Mouse (Mus musculus): ENCODE measurements around the gene Elf5. TPM values are rescaled to one million over a fixed set of nuclear protein-coding genes. Genes with fewer than 3 reads are reported as not detected.
A peak's percentile ranks its signal among the peaks of the same experiment; 100 is the strongest.

Elf5 gene
- polyA plus RNA-seq, 1 experiment from 2014 or later = 0.11 TPM

DNA sequence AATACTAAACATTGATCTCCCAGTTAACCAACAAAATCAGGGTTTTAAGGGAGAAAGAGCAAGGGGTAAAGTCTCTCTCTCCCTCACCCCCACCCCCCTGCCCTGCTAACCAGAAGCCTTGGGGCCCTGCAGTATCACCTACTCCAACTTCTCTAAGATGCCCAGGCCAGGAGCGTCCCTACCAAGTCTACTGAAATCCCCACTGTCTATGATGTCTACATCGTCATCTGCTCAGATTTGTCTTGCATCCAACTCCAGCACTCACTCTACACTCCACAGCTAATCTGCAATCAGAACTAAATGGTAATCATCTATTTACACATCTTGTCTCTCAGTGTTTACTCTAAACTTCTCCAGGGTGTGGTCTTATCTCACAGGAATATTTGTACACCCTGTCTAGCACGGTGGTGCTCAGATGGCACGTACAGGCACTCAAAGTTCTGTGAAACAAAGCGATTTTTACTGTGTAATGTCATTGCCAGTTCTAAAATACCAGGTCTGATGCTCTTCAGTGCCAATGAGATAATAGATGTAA lies 72.6 kb downstream of the Elf5 start:
- no peaks in the 10 kb centered on the region for H3K36me3 ChIP-seq (ENCODE audit: control insufficient read depth, insufficient read depth, low read length)
- H3K9me3 ChIP-seq (ENCODE audit: control insufficient read depth, low read length) = no peaks in the 10 kb centered on the region
- peak overlapping the region; percentile 90 for H3K4me2 ChIP-seq (ENCODE audit: low read length)
- H3K27ac ChIP-seq (replicated peaks in 1 of 2; ENCODE audit: control insufficient read depth in 1 of 2, insufficient read depth in 1 of 2, low read depth in 2 of 2, low read length in 2 of 2) = peak overlapping the region; percentile 94 to 95; a peak in 2 of 4 replicates
- H3K4me3 ChIP-seq (ENCODE audit: control insufficient read depth in 1 of 2, insufficient read depth in 1 of 2, low read depth in 1 of 2, low read length in 2 of 2) = peak overlapping the region; percentile 75 to 81
- H3K9ac ChIP-seq (ENCODE audit: low read length) = peak overlapping the region; percentile 89
- no peaks in the 10 kb centered on the region for H3K27me3 ChIP-seq (ENCODE audit: control insufficient read depth, insufficient read depth, low read length)
- WGBS = 15% methylated on average over 5 of the region's 5 CpGs
- ATAC-seq (ENCODE audit: insufficient number of reproducible peaks, insufficient read depth, low FRiP score, low read depth) = no peak
- peaks cover 2 to 14% of the 10 kb centered on the region in 2 experiments; a peak in 3 of 4 replicates for H3K4me1 ChIP-seq (ENCODE audit: control insufficient read depth in 2 of 2, insufficient read depth in 2 of 2, low read length in 2 of 2)

DNA sequence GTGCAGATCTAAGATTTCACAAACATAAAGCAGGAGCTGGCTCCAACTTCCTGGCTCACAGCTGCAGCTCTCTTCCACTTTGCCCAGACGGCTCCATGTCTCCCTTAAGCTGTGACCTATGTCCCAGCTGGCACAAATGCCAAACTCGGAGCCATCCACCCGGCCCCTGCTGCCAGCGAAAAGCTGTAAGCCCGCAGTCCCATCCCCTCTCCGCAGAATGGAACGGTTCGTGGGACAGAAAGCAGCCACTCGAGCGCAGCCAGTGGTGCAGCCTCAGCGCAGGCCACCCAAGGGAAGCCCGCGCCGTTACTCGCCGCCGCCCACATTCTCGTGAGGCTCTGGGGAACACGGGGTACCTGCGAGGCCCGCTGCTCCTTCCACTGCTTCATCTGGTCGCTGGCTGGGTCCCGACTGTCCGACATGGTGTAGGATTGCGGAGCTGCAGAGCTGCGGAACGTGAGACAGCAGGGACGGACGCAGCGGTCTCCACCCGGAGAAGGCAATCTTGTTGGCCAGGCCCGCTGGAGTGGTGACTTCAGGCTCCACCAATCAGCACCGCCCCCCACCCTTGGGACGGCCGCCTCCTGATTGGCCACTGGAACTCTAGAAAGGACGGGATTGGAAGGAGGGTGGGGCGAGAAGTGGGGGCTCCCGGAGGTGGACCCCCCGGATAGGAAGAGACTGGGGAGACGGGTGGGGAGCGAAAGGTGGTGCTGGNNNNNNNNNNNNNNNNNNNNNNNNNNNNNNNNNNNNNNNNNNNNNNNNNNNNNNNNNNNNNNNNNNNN lies 73.3 kb downstream of the Elf5 start, which contains the start of gene Cat:
Gene Cat, minus strand, starts transcription at position 544 of the 785 bp plus-strand sequence.
- peak within 1 kb of the TSS; percentile 94 to 95 for H3K27ac ChIP-seq (replicated peaks in 1 of 2; ENCODE audit: control insufficient read depth in 1 of 2, insufficient read depth in 1 of 2, low read depth in 2 of 2, low read length in 2 of 2)
- peak within 1 kb of the TSS; percentile 90 for H3K4me2 ChIP-seq (ENCODE audit: low read length)
- H3K36me3 ChIP-seq (ENCODE audit: control insufficient read depth, insufficient read depth, low read length) = no peaks in the 10 kb centered on the region
- H3K4me1 ChIP-seq (ENCODE audit: control insufficient read depth in 2 of 2, insufficient read depth in 2 of 2, low read length in 2 of 2) = peaks cover 2 to 14% of the 10 kb centered on the region in 2 experiments; a peak in 3 of 4 replicates
- ATAC-seq (ENCODE audit: insufficient number of reproducible peaks, insufficient read depth, low FRiP score, low read depth) = peak; percentile 98
- under 1% methylated on average over 41 of the region's 41 CpGs for WGBS
- H3K4me3 ChIP-seq (ENCODE audit: control insufficient read depth in 1 of 2, insufficient read depth in 1 of 2, low read depth in 1 of 2, low read length in 2 of 2) = peak within 1 kb of the TSS; percentile 75 to 81
- no peaks in the 10 kb centered on the region for H3K9me3 ChIP-seq (ENCODE audit: control insufficient read depth, low read length)
- peak within 1 kb of the TSS; percentile 89 for H3K9ac ChIP-seq (ENCODE audit: low read length)
- no peaks in the 10 kb centered on the region for H3K27me3 ChIP-seq (ENCODE audit: control insufficient read depth, insufficient read depth, low read length)

DNA sequence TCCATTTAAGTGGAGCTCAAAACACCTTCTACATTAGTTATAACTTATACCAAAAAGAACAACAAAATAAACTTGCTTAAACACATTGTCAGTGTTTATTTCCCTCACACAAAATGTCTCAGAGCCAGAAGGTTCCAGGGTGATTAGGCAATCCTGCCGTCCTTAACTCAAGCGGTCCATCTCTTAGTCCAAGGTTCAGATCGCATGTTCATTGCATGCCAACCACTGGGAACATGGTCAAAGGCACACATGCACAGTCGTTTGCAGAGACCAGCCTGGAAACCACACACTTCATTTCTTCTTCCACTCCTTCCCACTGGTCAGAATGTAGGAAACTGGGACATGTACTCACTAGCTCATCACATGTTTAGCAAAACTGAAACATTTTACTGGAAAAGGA lies 81.0 kb downstream of the Elf5 start:
- Histone ChIP-seq H3K27ac (replicated peaks in 1 of 2; ENCODE audit: control insufficient read depth in 1 of 2, insufficient read depth in 1 of 2, low read depth in 2 of 2, low read length in 2 of 2) (no peak overlapping the region), H3K4me2 (ENCODE audit: low read length) (no peak overlapping the region), H3K4me1 (ENCODE audit: control insufficient read depth in 2 of 2, insufficient read depth in 2 of 2, low read length in 2 of 2) (no peaks in the 10 kb centered on the region), H3K4me3 (ENCODE audit: control insufficient read depth in 1 of 2, insufficient read depth in 1 of 2, low read depth in 1 of 2, low read length in 2 of 2) (no peak overlapping the region), H3K9ac (ENCODE audit: low read length) (no peak overlapping the region), H3K36me3 (ENCODE audit: control insufficient read depth, insufficient read depth, low read length) (no peaks in the 10 kb centered on the region), H3K27me3 (ENCODE audit: control insufficient read depth, insufficient read depth, low read length) (no peaks in the 10 kb centered on the region), H3K9me3 (ENCODE audit: control insufficient read depth, low read length) (no peaks in the 10 kb centered on the region)
- WGBS = 86% methylated on average over 4 of the region's 4 CpGs
- ATAC-seq (ENCODE audit: insufficient number of reproducible peaks, insufficient read depth, low FRiP score, low read depth) = no peak

DNA sequence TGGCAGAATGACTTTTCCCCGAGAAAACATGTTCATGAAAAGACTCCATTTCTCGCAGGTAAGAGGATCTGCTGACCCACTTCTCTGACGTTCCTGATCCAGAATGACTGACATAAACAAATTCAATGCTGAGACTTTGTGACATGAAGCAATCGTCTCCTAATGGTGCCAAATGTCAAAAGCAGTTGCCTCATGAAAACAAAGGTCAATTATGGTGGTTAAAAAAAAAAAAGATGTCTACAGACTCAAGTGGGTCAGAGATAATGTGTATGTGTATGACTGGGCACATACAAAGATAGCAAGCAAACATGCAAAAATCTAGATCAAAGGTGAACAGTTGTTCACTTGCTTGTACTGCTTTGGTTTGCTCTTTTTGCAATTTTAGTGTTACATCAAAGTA lies 82.3 kb downstream of the Elf5 start:
- no peaks in the 10 kb centered on the region for H3K27me3 ChIP-seq (ENCODE audit: control insufficient read depth, insufficient read depth, low read length)
- WGBS = 68% methylated on average over 4 of the region's 4 CpGs
- no peaks in the 10 kb centered on the region for H3K36me3 ChIP-seq (ENCODE audit: control insufficient read depth, insufficient read depth, low read length)
- no peak for ATAC-seq (ENCODE audit: insufficient number of reproducible peaks, insufficient read depth, low FRiP score, low read depth)
- H3K9me3 ChIP-seq (ENCODE audit: control insufficient read depth, low read length) = no peaks in the 10 kb centered on the region
- H3K4me3 ChIP-seq (ENCODE audit: control insufficient read depth in 1 of 2, insufficient read depth in 1 of 2, low read depth in 1 of 2, low read length in 2 of 2) = no peak overlapping the region
- no peaks in the 10 kb centered on the region for H3K4me1 ChIP-seq (ENCODE audit: control insufficient read depth in 2 of 2, insufficient read depth in 2 of 2, low read length in 2 of 2)
- H3K4me2 ChIP-seq (ENCODE audit: low read length) = no peak overlapping the region
- no peak overlapping the region for H3K27ac ChIP-seq (replicated peaks in 1 of 2; ENCODE audit: control insufficient read depth in 1 of 2, insufficient read depth in 1 of 2, low read depth in 2 of 2, low read length in 2 of 2)
- H3K9ac ChIP-seq (ENCODE audit: low read length) = no peak overlapping the region

DNA sequence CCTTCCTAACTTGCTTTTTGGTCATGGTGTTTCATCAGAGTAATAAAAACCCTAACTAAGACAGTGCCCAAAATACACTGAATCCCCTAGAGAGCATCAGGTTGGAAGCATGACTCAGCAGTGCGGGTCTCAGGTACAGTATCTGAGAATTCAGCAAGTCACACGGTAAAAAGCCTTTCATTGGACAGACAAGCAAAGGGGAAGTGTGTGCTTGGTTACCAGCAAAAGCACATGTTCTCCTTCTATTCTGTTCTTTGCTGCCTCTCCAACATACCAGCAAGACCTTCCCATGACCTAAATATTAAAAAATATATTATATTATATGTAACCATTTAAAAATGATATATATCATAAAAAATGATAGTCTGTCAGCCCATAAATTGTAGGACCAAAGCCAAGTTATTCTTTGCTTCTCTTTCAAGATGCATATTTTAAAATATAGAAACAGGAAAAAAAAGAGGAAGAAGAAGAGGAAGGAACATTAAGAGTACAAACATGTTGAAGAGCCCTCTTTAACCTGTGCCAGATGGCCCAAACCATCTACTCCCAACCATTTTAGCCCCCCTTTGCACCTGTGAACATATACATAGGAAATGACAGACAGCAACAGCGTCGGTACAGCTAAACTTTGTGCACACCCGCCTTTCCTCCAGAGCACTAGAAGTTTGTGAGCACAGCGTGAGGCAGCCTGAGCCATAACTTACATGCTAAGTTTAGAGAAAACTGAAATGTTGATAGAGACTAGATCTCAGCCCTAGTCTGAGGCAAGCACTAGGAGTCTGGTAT lies 84.3 kb downstream of the Elf5 start:
- ATAC-seq (ENCODE audit: insufficient number of reproducible peaks, insufficient read depth, low FRiP score, low read depth) = no peak
- Histone ChIP-seq H3K4me2 (ENCODE audit: low read length) (no peak overlapping the region), H3K9ac (ENCODE audit: low read length) (no peak overlapping the region), H3K9me3 (ENCODE audit: control insufficient read depth, low read length) (no peaks in the 10 kb centered on the region), H3K27me3 (ENCODE audit: control insufficient read depth, insufficient read depth, low read length) (no peaks in the 10 kb centered on the region), H3K4me3 (ENCODE audit: control insufficient read depth in 1 of 2, insufficient read depth in 1 of 2, low read depth in 1 of 2, low read length in 2 of 2) (no peak overlapping the region), H3K4me1 (ENCODE audit: control insufficient read depth in 2 of 2, insufficient read depth in 2 of 2, low read length in 2 of 2) (no peaks in the 10 kb centered on the region), H3K27ac (replicated peaks in 1 of 2; ENCODE audit: control insufficient read depth in 1 of 2, insufficient read depth in 1 of 2, low read depth in 2 of 2, low read length in 2 of 2) (no peak overlapping the region), H3K36me3 (ENCODE audit: control insufficient read depth, insufficient read depth, low read length) (no peaks in the 10 kb centered on the region)
- 80% methylated on average over 6 of the region's 6 CpGs for WGBS

Other genes with a start within 250 kb of the Elf5 start
- 0.20 TPM in 1 of 2 replicates, not detected in the other for gene Ehf, start 108.4 kb upstream of the Elf5 start, polyA plus RNA-seq (2014; fragmentation: Nextera tagmentation; extraction: Ambion mirVana)
- gene Cat, start 73.5 kb downstream of the Elf5 start, polyA plus RNA-seq (2014; fragmentation: Nextera tagmentation; extraction: Ambion mirVana) = 93.7 and 96.6 TPM in 2 replicates
- 18.4 and 18.6 TPM in 2 replicates for gene Abtb2, start 154.6 kb downstream of the Elf5 start, polyA plus RNA-seq (2014; fragmentation: Nextera tagmentation; extraction: Ambion mirVana)